Mouse (Mus musculus): ENCODE results near the gene Socs3. TPM values are rescaled to one million over a fixed set of nuclear protein-coding genes. Genes with fewer than 3 reads are reported as not detected.

Gene Socs3
- polyA plus RNA-seq, 1 experiment = 3.5 TPM

DNA sequence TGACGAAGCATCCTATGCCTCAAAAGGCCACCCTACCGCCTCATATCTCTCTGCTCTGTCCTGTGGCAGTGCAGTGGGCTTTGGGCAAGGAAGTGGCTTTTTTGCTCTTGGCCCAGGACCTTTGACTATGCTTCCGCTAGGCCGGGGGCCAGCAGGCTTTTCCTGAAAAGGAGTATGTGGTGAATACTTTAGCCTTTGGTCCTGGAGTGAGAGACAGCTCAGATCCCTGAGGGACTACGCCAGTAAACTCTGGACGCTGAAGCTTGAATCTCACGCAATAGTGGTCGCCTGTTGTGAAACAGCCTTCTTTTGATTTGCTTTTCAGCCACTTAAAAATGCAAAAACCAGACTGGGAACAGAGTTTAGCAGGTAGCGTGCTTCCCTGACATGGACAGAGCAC lies 34.2 kb downstream of the Socs3 start:
- TF ChIP-seq GATA1 (IDR thresholded peaks at IDR 0.05; ENCODE audit: low read length) = no peak

DNA sequence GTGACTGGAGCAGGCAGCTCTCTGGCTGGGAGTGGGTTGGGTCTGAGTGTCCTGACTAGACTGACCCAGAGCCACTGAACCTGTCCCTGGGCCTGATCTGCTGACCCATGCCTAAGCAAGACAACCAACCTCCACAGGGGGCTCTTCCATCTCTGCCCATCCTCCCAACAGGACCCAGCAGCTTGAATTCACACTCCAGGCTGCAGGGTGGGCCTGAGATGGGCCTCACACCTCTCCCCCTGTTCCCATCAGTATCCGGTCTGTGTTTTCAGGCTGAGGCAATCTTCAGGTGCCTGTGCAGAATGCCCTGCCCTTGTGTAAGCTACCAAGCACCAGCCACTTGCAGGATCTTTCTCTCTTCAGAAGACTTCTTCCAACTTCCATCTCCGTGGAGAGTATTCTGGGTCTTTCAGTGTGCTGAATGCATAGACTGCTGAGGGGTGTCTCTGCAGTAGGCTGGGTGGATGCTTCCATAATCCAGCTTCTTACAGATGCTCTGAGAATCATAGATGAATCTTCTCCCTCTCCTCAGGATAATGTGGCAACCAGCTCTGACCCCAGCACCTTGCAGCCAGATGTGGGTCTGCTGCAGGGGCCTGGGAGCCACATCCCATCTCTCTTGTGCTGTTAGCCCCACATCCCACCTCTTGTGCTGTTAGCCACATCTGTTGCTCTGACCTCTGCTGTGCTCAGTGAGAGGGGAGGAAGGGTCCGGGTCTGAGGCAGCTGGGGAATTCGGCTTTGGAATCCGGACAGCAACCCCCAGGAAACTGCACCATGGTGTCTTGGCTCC lies 35.1 kb downstream of the Socs3 start:
- TF ChIP-seq GATA1 (IDR thresholded peaks at IDR 0.05; ENCODE audit: low read length) = no peak

DNA sequence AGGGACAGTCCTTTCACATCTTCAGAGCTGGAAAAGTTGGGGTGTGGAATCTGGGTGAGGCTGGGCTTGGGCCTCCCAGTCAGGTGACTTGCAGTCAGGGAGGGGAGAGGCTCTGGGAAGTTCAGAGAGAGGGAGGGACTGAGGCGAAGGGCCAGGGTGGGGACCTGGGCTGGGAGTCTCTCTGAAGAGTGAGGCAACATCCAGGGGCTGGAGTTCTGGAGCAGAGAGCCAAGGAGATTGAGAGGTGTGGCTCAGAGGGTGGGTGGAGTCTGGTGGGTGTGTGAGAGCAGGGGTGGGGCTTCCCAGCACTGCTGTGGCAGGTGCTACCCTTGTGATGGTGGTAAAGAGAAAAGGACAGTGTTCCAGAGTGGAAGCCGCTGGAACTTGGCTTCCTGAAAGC lies 35.7 kb downstream of the Socs3 start:
- TF ChIP-seq GATA1 (IDR thresholded peaks at IDR 0.05; ENCODE audit: low read length) = no peak

DNA sequence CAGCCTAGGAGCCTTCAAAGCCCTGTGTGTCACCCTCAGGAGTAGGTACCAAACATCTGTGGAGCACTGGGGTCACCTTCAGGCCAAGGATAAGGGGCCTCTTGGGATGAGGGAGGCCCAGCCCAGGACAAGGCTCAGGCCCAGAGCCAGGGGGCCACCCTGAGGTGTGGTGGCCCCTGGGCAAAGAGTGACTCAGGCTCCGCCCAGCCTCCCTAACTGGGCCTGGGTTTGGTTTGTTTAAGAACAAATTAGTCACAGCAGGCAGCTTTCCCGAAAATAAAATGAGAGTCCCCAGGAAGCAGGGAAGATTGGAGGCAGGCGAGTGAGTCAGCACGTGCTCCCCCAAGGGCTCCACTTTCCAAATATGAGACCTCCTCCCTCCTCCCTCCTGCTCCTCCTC lies 37.7 kb downstream of the Socs3 start:
- TF ChIP-seq GATA1 (IDR thresholded peaks at IDR 0.05; ENCODE audit: low read length) = no peak

DNA sequence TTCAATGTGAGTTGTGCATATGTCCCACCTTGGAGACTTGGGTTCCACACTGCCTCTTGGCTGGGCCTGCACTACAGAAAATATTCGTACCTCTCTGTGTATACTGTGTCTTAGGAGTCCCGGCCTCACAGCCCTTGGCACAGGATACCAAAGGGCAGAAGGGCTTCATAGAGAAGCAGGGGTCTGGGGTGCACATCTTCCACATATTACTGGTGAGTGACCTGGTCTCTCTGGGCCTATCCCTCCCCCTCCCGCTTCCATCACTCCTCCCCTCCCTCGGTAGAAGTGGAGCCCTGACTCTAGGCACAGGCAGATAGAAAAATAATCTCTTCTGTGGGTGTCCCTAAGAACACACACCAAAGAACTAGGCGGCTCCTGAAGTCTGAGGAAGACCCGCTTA lies 38.3 kb downstream of the Socs3 start:
- TF ChIP-seq GATA1 (IDR thresholded peaks at IDR 0.05; ENCODE audit: low read length) = no peak

DNA sequence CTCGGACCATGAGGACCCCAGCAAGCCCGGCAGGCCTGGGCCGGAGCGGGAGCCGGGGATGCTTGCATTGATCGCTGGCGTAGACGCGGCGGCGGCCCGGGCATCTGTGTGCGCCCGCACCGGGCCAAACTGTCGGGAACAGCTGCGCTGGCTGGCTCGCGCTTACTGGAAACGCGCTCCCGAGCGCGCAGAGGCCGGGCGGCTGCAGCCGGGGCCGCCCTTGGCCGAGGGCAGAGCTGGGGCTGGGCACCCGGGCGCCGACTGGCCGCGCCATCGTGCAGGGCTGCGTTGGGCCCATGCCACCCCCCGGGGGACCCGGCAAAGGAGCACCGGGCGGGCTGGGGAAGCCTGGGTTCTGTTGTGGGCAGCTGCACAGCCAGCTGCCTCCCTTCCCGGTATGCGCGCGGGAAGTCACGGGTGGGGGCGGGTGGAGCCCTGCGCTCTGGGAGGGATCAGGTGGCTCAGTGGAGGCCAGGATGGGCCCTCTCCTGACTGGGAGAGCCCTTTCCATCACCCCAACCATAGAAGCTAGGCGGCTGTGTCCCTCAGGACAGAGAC lies 39.0 kb downstream of the Socs3 start:
- no peak for TF ChIP-seq GATA1 (IDR thresholded peaks at IDR 0.05; ENCODE audit: low read length)

DNA sequence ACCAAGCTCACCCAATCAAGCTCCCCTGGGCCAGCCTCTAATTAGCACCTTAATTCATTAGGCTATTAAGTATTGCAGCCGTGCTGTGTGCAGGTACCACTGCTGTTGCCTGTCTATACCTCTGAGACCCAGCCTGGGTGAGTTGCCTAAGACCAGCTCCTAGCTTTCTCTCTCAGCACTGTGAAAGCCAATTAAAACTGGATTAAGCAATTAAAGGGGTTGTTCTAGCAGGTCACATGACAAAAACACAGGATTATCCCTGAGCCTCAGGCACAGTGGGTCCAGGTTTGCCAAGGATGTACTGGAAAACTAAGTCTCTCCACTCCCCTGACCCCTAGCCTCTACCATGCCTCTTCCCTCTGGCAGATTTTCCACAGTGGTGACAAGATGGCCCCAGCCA lies 44.3 kb downstream of the Socs3 start:
- no peak for TF ChIP-seq GATA1 (IDR thresholded peaks at IDR 0.05; ENCODE audit: low read length)

DNA sequence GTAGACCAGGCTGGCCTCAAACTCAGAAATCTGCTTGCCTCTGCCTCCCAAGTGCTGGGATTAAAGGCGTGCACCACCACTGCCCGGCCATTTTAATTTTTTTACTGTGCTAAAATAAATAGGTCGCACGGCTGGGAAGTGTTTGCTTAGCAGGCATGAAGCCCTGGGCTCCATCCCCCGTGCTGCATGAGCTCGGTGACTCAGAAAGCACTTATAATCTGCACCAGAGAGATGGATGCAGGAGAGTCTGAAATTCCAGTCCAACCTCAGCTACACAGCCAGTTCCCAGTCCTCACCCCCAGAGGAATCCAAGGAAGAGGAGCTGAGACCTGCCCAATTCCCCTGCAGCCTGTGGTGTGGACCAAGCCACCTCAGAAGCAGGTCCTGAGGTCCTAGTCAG lies 45.4 kb downstream of the Socs3 start:
- no peak for TF ChIP-seq GATA1 (IDR thresholded peaks at IDR 0.05; ENCODE audit: low read length)

DNA sequence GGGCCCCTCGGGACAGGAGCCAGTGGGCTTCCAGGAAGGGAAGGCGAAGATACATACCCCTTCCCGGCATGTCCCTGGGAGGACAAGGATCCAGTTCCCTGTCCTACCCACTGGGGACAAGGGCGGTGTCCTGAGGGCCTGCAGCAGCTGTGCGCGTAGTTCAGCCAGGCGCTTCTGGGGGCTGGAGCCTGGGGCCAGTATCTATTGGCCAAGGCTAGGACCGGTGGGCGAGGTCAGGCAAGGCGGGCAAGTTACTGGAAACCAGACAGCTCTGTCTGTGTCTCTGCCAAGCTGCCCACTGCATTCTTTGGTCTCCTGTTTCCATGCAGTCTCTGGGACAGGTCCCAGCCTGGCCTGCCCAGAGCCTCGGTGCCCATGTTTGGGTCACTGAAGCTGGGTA lies 46.6 kb downstream of the Socs3 start:
- TF ChIP-seq GATA1 (IDR thresholded peaks at IDR 0.05; ENCODE audit: low read length) = no peak

DNA sequence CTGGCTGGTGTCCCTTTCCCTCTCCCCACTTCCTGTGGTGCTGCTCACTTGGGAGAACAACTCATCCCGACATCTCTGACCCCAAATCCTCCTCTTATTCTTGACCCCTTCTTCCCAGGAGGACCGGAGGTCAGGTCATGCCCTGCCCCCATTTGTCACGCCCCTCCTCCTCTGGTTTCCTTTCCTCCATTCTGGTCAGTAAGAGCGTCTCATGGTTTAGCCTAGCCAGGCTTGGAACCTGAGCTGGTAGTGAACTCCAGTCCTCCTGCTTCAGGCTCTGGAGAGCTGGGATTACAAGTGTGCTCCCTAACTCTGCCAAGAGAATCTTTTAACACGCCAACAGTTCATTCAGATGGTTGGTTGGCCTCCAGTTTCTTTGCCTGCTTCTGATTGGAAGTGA lies 50.6 kb downstream of the Socs3 start:
- TF ChIP-seq GATA1 (IDR thresholded peaks at IDR 0.05; ENCODE audit: low read length) = no peak

DNA sequence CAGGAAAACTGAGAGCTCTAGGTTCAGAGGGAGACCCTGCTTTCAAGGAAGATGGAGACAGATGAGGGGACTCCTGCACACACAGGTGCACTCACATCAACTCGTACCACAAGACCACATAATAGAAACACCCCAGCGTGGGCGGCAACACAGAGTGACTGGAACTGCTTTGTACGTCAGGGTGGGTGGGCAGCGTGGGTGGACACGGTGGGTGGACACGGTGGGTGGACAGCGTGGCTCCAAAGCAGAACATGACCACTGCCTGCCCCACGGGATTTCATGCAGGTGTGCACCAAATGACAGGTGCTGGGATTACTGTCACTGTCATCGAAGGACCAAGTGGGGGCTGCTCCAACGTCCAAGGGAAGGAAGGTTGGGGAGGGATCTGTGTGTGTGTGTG lies 51.3 kb downstream of the Socs3 start:
- TF ChIP-seq GATA1 (IDR thresholded peaks at IDR 0.05; ENCODE audit: low read length) = no peak

Other genes starting within 250 kb of the Socs3 start
- 20.6 and 30.9 TPM in 2 replicates for gene Tmc8, start 188.0 kb downstream of the Socs3 start, polyA plus RNA-seq (2012)
- 40.9 and 48.2 TPM in 2 replicates for gene Tmc6, start 187.8 kb downstream of the Socs3 start, polyA plus RNA-seq (2012)
- gene 6030468B19Rik, start 172.4 kb downstream of the Socs3 start, polyA plus RNA-seq (2012) = 25.1 and 31.1 TPM in 2 replicates
- gene Gm20708, start 160.4 kb downstream of the Socs3 start, polyA plus RNA-seq (2012) = 0.24 and 0.38 TPM in 2 replicates
- gene Syngr2, start 160.4 kb downstream of the Socs3 start, polyA plus RNA-seq (2012) = 191 and 277 TPM in 2 replicates
- gene Afmid, start 144.1 kb downstream of the Socs3 start, polyA plus RNA-seq (2012) = 3.0 and 4.9 TPM in 2 replicates
- gene Tk1, start 144.0 kb downstream of the Socs3 start, polyA plus RNA-seq (2012) = 101 and 120 TPM in 2 replicates
- gene Birc5, start 120.8 kb downstream of the Socs3 start, polyA plus RNA-seq (2012) = 113 and 159 TPM in 2 replicates
- not detected in 2 replicates for gene Tmem235, start 109.3 kb downstream of the Socs3 start, polyA plus RNA-seq (2012)
- not detected in 2 replicates for gene Tha1, start 96.6 kb downstream of the Socs3 start, polyA plus RNA-seq (2012)
- 33.8 and 46.7 TPM in 2 replicates for gene Pgs1, start 16.2 kb upstream of the Socs3 start, polyA plus RNA-seq (2012)
- gene Dnah17, start 160.6 kb upstream of the Socs3 start, polyA plus RNA-seq (2012) = not detected in 2 replicates

Measured in G1E-ER4 (cell line).